Mouse (Mus musculus) kidney, postnatal 0 days (tissue): ENCODE measurements around the gene Ctcf. TPM values are rescaled to one million over a fixed set of nuclear protein-coding genes. Genes with fewer than 3 reads are reported as not detected.

Source experiments
- ATAC-seq: fragments of 200-750 bp; cut with Nextera tagmentation; replicated peaks from 2 replicates; pipeline ENCODE4 v1.8.0; 2017; ENCODE audit warnings: low read depth, moderate number of reproducible peaks, moderate TSS enrichment, moderate library complexity; ENCODE audit not compliant: low FRiP score
- DNase-seq: peaks from one replicate; pipeline ENCODE4 v3.0.0-alpha.2; 2016; ENCODE audit warnings: low spot score
- H3K27ac ChIP-seq: fragments of 300-500 bp; sonication (generic); 2 replicates; pipeline ENCODE4 v1.5.1; 2014; ENCODE audit warnings: mild to moderate bottlenecking
- H3K27me3 ChIP-seq: fragments of 300-500 bp; sonication (generic); 2 replicates; pipeline ENCODE4 v1.6.1; 2014; ENCODE audit warnings: low read length, mixed read lengths; ENCODE audit not compliant: insufficient read depth
- H3K36me3 ChIP-seq: fragments of 300-500 bp; sonication (generic); 2 replicates; pipeline ENCODE4 v1.6.1; 2014; ENCODE audit warnings: low read length, mixed read lengths; ENCODE audit not compliant: insufficient read depth
- H3K4me1 ChIP-seq: fragments of 300-500 bp; sonication (generic); replicated peaks from 2 replicates; pipeline ENCODE4 v1.6.1; 2014; ENCODE audit warnings: antibody characterized with exemption, low read length, mixed read lengths; ENCODE audit not compliant: insufficient read depth
- H3K4me2 ChIP-seq: fragments of 300-500 bp; sonication (generic); 2 replicates; pipeline ENCODE4 v1.6.1; 2014; ENCODE audit warnings: mild to moderate bottlenecking, low read length, moderate library complexity, mixed read lengths
- H3K4me3 ChIP-seq: fragments of 300-500 bp; sonication (generic); replicated peaks from 2 replicates; pipeline ENCODE4 v1.5.1; 2014; ENCODE audit warnings: low read depth, low read length
- H3K9ac ChIP-seq: fragments of 300-500 bp; sonication (generic); 2 replicates; pipeline ENCODE4 v1.6.1; 2014; ENCODE audit warnings: low read depth, low read length
- H3K9me3 ChIP-seq: fragments of 300-500 bp; sonication (generic); replicated peaks from 2 replicates; pipeline ENCODE4 v1.6.1; 2016; ENCODE audit warnings: low read length, inconsistent platforms, mixed read lengths
- CTCF ChIP-seq: IDR thresholded peaks from 2 replicates; pipeline ENCODE4 v1.5.1; 2016; ENCODE audit warnings: antibody characterized with exemption, low read depth, mild to moderate bottlenecking, moderate library complexity
- WGBS: fragments of 180-500 bp; shearing (Covaris S2); extraction: QIAGEN DNeasy Blood & Tissue Kit; methylation state at CpG from one replicate; pipeline ENCODE4 v1.1.7; 2014; 5-methylcytosine and 5-hydroxymethylcytosine counted together
- polyA plus RNA-seq: library from polyadenylated mRNA; unstranded; fragments of >200 nt; fragmentation: Nextera tagmentation; extraction: Ambion mirVana; gene quantifications from 2 replicates; pipeline ENCODE4 v1.2.1, GENCODE M21; 2015

The Ctcf gene
- polyA plus RNA-seq, 1 experiment from 2014 or later: 89.4 TPM

GRCm38 (mm10) chr8:105637601-105638041, 1.3 kb downstream of the Ctcf start:
- Histone ChIP-seq H3K9me3 (no peaks in the 10 kb centered on the region), H3K4me3 (peak overlapping the region; percentile 91), H3K27me3 (no peaks in the 10 kb centered on the region), H3K36me3 (no peaks in the 10 kb centered on the region), H3K4me1 (peaks cover 8% of the 10 kb centered on the region), H3K27ac (peak overlapping the region; percentile 100), H3K4me2 (peak overlapping the region; percentile 91), H3K9ac (peak overlapping the region; percentile 99)
- TF ChIP-seq CTCF: no peak
- WGBS: under 1% methylated on average over 11 of the region's 11 CpGs
- DNase-seq (peak; percentile 81), ATAC-seq (no peak)

GRCm38 (mm10) chr8:105638510-105638909, 2.1 kb downstream of the Ctcf start:
- H3K9me3 ChIP-seq: no peaks in the 10 kb centered on the region

GRCm38 (mm10) chr8:105639835-105640234, 3.5 kb downstream of the Ctcf start:
- peaks cover 5% of the 10 kb centered on the region; the same call in 1 of the 2 replicates for H3K36me3 ChIP-seq
- peaks cover 8% of the 10 kb centered on the region for H3K4me1 ChIP-seq
- H3K27me3 ChIP-seq: no peaks in the 10 kb centered on the region
- no peak overlapping the region for H3K4me3 ChIP-seq
- no peak for TF ChIP-seq CTCF
- no peak overlapping the region for H3K27ac ChIP-seq
- ATAC-seq: no peak
- H3K9me3 ChIP-seq: no peaks in the 10 kb centered on the region
- DNase-seq: no peak
- no peak overlapping the region for H3K4me2 ChIP-seq
- 53% methylated on average over 1 of the region's 1 CpGs for WGBS
- H3K9ac ChIP-seq: no peak overlapping the region

More at GRCm38 (mm10) chr8:105638510-105638909, 2.1 kb downstream of the Ctcf start:
- WGBS: 83% methylated on average over 4 of the region's 4 CpGs
- DNase-seq (no peak), ATAC-seq (no peak)
- Histone ChIP-seq H3K9ac (peak overlapping the region; percentile 37; the same call in 1 of the 2 replicates), H3K27me3 (no peaks in the 10 kb centered on the region), H3K36me3 (no peaks in the 10 kb centered on the region), H3K4me1 (peaks cover 8% of the 10 kb centered on the region), H3K4me3 (no peak overlapping the region), H3K27ac (no peak overlapping the region), H3K4me2 (peak overlapping the region; percentile 91)
- TF ChIP-seq CTCF: no peak

- no peak overlapping the region for H3K4me3 ChIP-seq
- H3K9ac ChIP-seq: no peak overlapping the region
- DNase-seq (peak; percentile 57), ATAC-seq (no peak)
- H3K27me3 ChIP-seq: no peaks in the 10 kb centered on the region
- H3K27ac ChIP-seq: no peak overlapping the region
- 57% methylated on average over 2 of the region's 2 CpGs for WGBS
- no peaks in the 10 kb centered on the region for H3K9me3 ChIP-seq
- H3K4me2 ChIP-seq: no peak overlapping the region
- H3K36me3 ChIP-seq: peaks cover 8% of the 10 kb centered on the region; the same call in 1 of the 2 replicates
- TF ChIP-seq CTCF: no peak
- H3K4me1 ChIP-seq: peaks cover 8% of the 10 kb centered on the region
Observed at GRCm38 (mm10) chr8:105640511-105640910, 4.1 kb downstream of the Ctcf start.

- ATAC-seq (no peak), DNase-seq (no peak)
- H3K36me3 ChIP-seq: peaks cover 15% of the 10 kb centered on the region; the same call in 1 of the 2 replicates
- TF ChIP-seq CTCF: no peak
- no peak overlapping the region for H3K27ac ChIP-seq
- H3K4me2 ChIP-seq: no peak overlapping the region
- no peak overlapping the region for H3K9ac ChIP-seq
- WGBS: 100% methylated on average over 1 of the region's 1 CpGs
- H3K4me3 ChIP-seq: no peak overlapping the region
- H3K27me3 ChIP-seq: no peaks in the 10 kb centered on the region
- H3K4me1 ChIP-seq: no peaks in the 10 kb centered on the region
- H3K9me3 ChIP-seq: no peaks in the 10 kb centered on the region
Observed at GRCm38 (mm10) chr8:105645205-105645604, 8.8 kb downstream of the Ctcf start.

- ATAC-seq (no peak), DNase-seq (no peak)
- H3K9ac ChIP-seq: no peak overlapping the region
- no peak overlapping the region for H3K4me3 ChIP-seq
- 86% methylated on average over 1 of the region's 1 CpGs for WGBS
- H3K27ac ChIP-seq: no peak overlapping the region
- TF ChIP-seq CTCF: no peak
- no peaks in the 10 kb centered on the region for H3K27me3 ChIP-seq
- H3K9me3 ChIP-seq: no peaks in the 10 kb centered on the region
- H3K36me3 ChIP-seq: peaks cover 26% of the 10 kb centered on the region; the same call in 1 of the 2 replicates
- H3K4me1 ChIP-seq: no peaks in the 10 kb centered on the region; the same call in 1 of the 2 replicates
- H3K4me2 ChIP-seq: no peak overlapping the region
Observed at GRCm38 (mm10) chr8:105648929-105649328, 12.6 kb downstream of the Ctcf start.

- Histone ChIP-seq H3K4me3 (no peak overlapping the region), H3K36me3 (0 out of 2 replicates have a peak, but pooled peaks cover 9% of the 10 kb centered on the region), H3K4me2 (no peak overlapping the region), H3K27me3 (no peaks in the 10 kb centered on the region), H3K4me1 (no peaks in the 10 kb centered on the region), H3K9me3 (no peaks in the 10 kb centered on the region), H3K27ac (no peak overlapping the region), H3K9ac (no peak overlapping the region)
- no peak for ATAC-seq
- TF ChIP-seq CTCF: no peak
- no peak for DNase-seq
Observed at GRCm38 (mm10) chr8:105657641-105658040, 21.3 kb downstream of the Ctcf start.
